Mouse (Mus musculus): Measurements from ENCODE around the gene Lpar2.

The Lpar2 gene

GRCm38 (mm10) chr8:69837057-69837682, 14.9 kb downstream of the Lpar2 start:
- H3K27me3 ChIP-seq (ENCODE audit: insufficient read depth, low read length) = no peaks in the 10 kb centered on the region; the same call in 1 of the 2 replicates
- TF ChIP-seq CTCF (conservative IDR thresholded peaks at IDR 0.05; ENCODE audit: low read length) = no peak
- no peak for TF ChIP-seq POU5F1 (IDR thresholded peaks at IDR 0.05; ENCODE audit: borderline replicate concordance, low read length)
- no peak for TF ChIP-seq NANOG (IDR thresholded peaks at IDR 0.05; ENCODE audit: borderline replicate concordance, low read length)
- H3K4me1 ChIP-seq (replicated peaks; ENCODE audit: low read depth, low read length) = peaks cover 16% of the 10 kb centered on the region
- H3K9me3 ChIP-seq (ENCODE audit: low read length) = no peaks in the 10 kb centered on the region
- H3K4me3 ChIP-seq (replicated peaks; ENCODE audit: low read length) = no peak overlapping the region
- H3K36me3 ChIP-seq (ENCODE audit: insufficient read depth, low read length) = peaks cover 5% of the 10 kb centered on the region; the same call in 1 of the 2 replicates

DNA sequence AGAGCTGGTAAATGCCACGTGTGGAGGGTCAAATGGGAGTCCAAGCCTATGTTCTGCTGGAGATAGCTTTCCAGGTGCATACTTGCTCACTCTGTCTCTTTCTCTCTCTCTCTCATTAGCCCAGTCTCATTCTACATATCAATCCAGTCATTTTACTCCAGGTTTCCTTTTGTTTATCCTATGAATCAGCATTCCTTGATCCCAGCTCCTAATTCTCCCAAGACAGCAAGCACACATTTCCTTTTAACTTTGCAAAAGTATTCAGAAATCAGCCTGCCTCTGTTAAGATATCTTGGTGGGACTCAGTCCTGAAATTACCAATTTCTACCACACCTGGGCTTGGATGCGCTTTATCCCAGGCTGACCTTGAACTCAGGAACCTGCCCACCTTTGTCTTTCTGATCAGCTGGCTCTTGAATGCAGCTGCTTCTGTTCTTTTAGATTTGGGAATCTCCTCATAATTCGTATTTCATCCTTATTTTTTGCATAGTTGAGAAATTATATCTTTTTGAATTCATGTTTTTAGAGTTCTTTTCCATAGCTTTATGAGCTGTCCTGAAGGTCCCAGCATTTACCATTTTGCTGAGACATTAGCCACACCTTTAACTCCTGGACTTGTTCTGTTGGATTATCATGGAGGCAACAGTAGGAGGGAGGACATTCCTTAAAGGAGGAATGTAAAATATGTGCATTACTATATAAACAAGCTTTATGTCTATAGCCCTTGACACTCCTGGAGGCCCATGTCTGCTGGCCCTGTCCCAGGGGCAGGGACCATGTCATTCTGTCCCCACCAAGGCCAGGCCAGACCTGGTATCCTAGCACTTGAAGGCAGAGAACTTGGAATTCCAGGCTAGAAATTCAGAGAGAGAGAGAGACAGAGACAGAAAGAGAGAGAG, 25.2 kb downstream of the Lpar2 start:
- Histone ChIP-seq H3K27me3 (ENCODE audit: insufficient read depth, low read length) (no peaks in the 10 kb centered on the region), H3K4me1 (replicated peaks; ENCODE audit: low read depth, low read length) (peaks cover 97% of the 10 kb centered on the region), H3K9me3 (ENCODE audit: low read length) (no peaks in the 10 kb centered on the region), H3K36me3 (ENCODE audit: insufficient read depth, low read length) (no peaks in the 10 kb centered on the region), H3K4me3 (replicated peaks; ENCODE audit: low read length) (peak overlapping the region; percentile 30; the same call in 1 of the 2 replicates)
- TF ChIP-seq NANOG (IDR thresholded peaks at IDR 0.05; ENCODE audit: borderline replicate concordance, low read length) (no peak), POU5F1 (IDR thresholded peaks at IDR 0.05; ENCODE audit: borderline replicate concordance, low read length) (no peak), CTCF (conservative IDR thresholded peaks at IDR 0.05; ENCODE audit: low read length) (no peak)

- no peaks in the 10 kb centered on the region for H3K9me3 ChIP-seq (ENCODE audit: low read length)
- TF ChIP-seq CTCF (conservative IDR thresholded peaks at IDR 0.05; ENCODE audit: low read length) (no peak), POU5F1 (IDR thresholded peaks at IDR 0.05; ENCODE audit: borderline replicate concordance, low read length) (no peak), NANOG (IDR thresholded peaks at IDR 0.05; ENCODE audit: borderline replicate concordance, low read length) (no peak)
- H3K27me3 ChIP-seq (ENCODE audit: insufficient read depth, low read length) = no peaks in the 10 kb centered on the region
Measured at GRCm38 (mm10) chr8:69848951-69849350, 26.7 kb downstream of the Lpar2 start.

GRCm38 (mm10) chr8:69849899-69850298, 27.7 kb downstream of the Lpar2 start:
- H3K4me1 ChIP-seq (replicated peaks; ENCODE audit: low read depth, low read length) = peaks cover 84% of the 10 kb centered on the region
- no peaks in the 10 kb centered on the region for H3K36me3 ChIP-seq (ENCODE audit: insufficient read depth, low read length)
- H3K4me3 ChIP-seq (replicated peaks; ENCODE audit: low read length) = no peak overlapping the region
- no peaks in the 10 kb centered on the region for H3K9me3 ChIP-seq (ENCODE audit: low read length)
- no peak for TF ChIP-seq NANOG (IDR thresholded peaks at IDR 0.05; ENCODE audit: borderline replicate concordance, low read length)
- TF ChIP-seq CTCF (conservative IDR thresholded peaks at IDR 0.05; ENCODE audit: low read length) = peak; percentile 60
- no peaks in the 10 kb centered on the region for H3K27me3 ChIP-seq (ENCODE audit: insufficient read depth, low read length)

More at GRCm38 (mm10) chr8:69848951-69849350, 26.7 kb downstream of the Lpar2 start:
- Histone ChIP-seq H3K4me1 (replicated peaks; ENCODE audit: low read depth, low read length) (peaks cover 93% of the 10 kb centered on the region), H3K4me3 (replicated peaks; ENCODE audit: low read length) (no peak overlapping the region), H3K36me3 (ENCODE audit: insufficient read depth, low read length) (no peaks in the 10 kb centered on the region)

GRCm38 (mm10) chr8:69850926-69851506, 28.8 kb downstream of the Lpar2 start:
- no peaks in the 10 kb centered on the region for H3K27me3 ChIP-seq (ENCODE audit: insufficient read depth, low read length)
- H3K4me3 ChIP-seq (replicated peaks; ENCODE audit: low read length) = peak overlapping the region; percentile 41
- no peaks in the 10 kb centered on the region for H3K9me3 ChIP-seq (ENCODE audit: low read length)
- H3K36me3 ChIP-seq (ENCODE audit: insufficient read depth, low read length) = no peaks in the 10 kb centered on the region
- peaks cover 73% of the 10 kb centered on the region for H3K4me1 ChIP-seq (replicated peaks; ENCODE audit: low read depth, low read length)
- no peak for TF ChIP-seq POU5F1 (IDR thresholded peaks at IDR 0.05; ENCODE audit: borderline replicate concordance, low read length)
- TF ChIP-seq CTCF (conservative IDR thresholded peaks at IDR 0.05; ENCODE audit: low read length) = no peak
- TF ChIP-seq NANOG (IDR thresholded peaks at IDR 0.05; ENCODE audit: borderline replicate concordance, low read length) = no peak

- H3K4me1 ChIP-seq (replicated peaks; ENCODE audit: low read depth, low read length) = peaks cover 44% of the 10 kb centered on the region
- no peaks in the 10 kb centered on the region for H3K27me3 ChIP-seq (ENCODE audit: insufficient read depth, low read length)
- no peaks in the 10 kb centered on the region for H3K9me3 ChIP-seq (ENCODE audit: low read length)
- no peak overlapping the region for H3K4me3 ChIP-seq (replicated peaks; ENCODE audit: low read length)
- TF ChIP-seq POU5F1 (IDR thresholded peaks at IDR 0.05; ENCODE audit: borderline replicate concordance, low read length) (no peak), CTCF (conservative IDR thresholded peaks at IDR 0.05; ENCODE audit: low read length) (peak; percentile 56)
- no peaks in the 10 kb centered on the region for H3K36me3 ChIP-seq (ENCODE audit: insufficient read depth, low read length)
Measured at GRCm38 (mm10) chr8:69853869-69854268, 31.6 kb downstream of the Lpar2 start.

- H3K4me3 ChIP-seq (replicated peaks; ENCODE audit: low read length) = no peak overlapping the region
- H3K36me3 ChIP-seq (ENCODE audit: insufficient read depth, low read length) = no peaks in the 10 kb centered on the region; the same call in 1 of the 2 replicates
- H3K27me3 ChIP-seq (ENCODE audit: insufficient read depth, low read length) = no peaks in the 10 kb centered on the region
- H3K4me1 ChIP-seq (replicated peaks; ENCODE audit: low read depth, low read length) = peaks cover 7% of the 10 kb centered on the region
- H3K9me3 ChIP-seq (ENCODE audit: low read length) = no peaks in the 10 kb centered on the region
- TF ChIP-seq POU5F1 (IDR thresholded peaks at IDR 0.05; ENCODE audit: borderline replicate concordance, low read length) (no peak), CTCF (conservative IDR thresholded peaks at IDR 0.05; ENCODE audit: low read length) (peak; percentile 44)
Measured at GRCm38 (mm10) chr8:69860807-69861206, 38.6 kb downstream of the Lpar2 start.

- no peaks in the 10 kb centered on the region; the same call in 1 of the 2 replicates for H3K36me3 ChIP-seq (ENCODE audit: insufficient read depth, low read length)
- H3K27me3 ChIP-seq (ENCODE audit: insufficient read depth, low read length) = no peaks in the 10 kb centered on the region
- H3K4me1 ChIP-seq (replicated peaks; ENCODE audit: low read depth, low read length) = peaks cover 7% of the 10 kb centered on the region
- H3K9me3 ChIP-seq (ENCODE audit: low read length) = no peaks in the 10 kb centered on the region
- H3K4me3 ChIP-seq (replicated peaks; ENCODE audit: low read length) = no peak overlapping the region
- no peak for TF ChIP-seq POU5F1 (IDR thresholded peaks at IDR 0.05; ENCODE audit: borderline replicate concordance, low read length)
- TF ChIP-seq CTCF (conservative IDR thresholded peaks at IDR 0.05; ENCODE audit: low read length) = no peak
- TF ChIP-seq NANOG (IDR thresholded peaks at IDR 0.05; ENCODE audit: borderline replicate concordance, low read length) = no peak
Measured at GRCm38 (mm10) chr8:69861251-69861650, 39.0 kb downstream of the Lpar2 start.
